Mouse (Mus musculus) embryonic fibroblast, embryonic 13.5 days (primary cell): ENCODE results near the gene Ptov1.

Experiments used
- CTCF ChIP-seq: IDR thresholded peaks from 2 replicates; pipeline ENCODE4 v1.5.1; 2011; ENCODE audit warnings: mild to moderate bottlenecking, control low read depth, low read length, moderate library complexity, borderline replicate concordance; ENCODE audit not compliant: insufficient read depth
- POLR2A ChIP-seq: IDR thresholded peaks from 2 replicates; pipeline ENCODE4 v1.6.1; 2011; ENCODE audit warnings: low read depth, mild to moderate bottlenecking, control low read depth, low read length, moderate library complexity

DNA sequence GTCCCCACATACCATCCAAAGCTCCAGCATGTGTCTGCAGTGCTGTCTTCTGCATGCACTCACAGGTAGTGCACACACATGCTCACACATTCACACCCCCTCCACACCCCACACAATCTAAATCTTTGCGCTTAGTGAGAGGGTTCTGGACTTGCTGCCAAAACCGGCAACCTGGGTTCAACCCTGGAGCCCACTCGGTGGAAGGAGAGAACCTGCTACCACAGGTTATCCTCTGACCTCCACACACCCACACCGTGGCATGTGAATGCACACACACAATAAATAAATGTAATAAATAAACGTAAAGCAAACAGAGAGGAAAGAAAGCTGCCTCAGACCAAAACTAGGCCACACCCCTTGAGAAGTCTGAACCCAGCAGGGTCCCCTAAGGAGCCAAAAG lies 21.8 kb downstream of the Ptov1 start:
- TF ChIP-seq CTCF (no peak), POLR2A (no peak)
